16 mouse cellular contexts compared by ENCODE assay signal in the genomic region with DNA sequence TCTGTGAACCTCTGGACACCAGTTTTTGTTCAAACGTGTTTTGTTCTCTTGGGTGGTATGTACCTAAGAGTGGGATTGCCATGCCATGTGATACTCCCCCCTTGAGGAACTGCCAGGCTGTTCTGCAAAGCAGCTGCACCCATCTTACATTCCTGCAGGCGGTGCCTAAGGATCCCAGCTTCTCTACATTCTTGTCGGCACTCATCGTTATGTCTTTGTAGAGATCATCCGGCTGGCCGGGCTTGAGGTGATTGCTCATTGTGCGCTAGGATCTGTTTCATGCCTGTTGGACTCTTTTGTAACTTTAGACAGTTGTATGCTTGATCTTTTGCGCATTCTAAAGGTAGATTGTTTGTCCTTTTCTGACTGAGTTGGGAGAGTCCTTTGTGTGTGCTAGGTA.
"Had no signal": no experiment of that assay in that cellular context is flagged by ENCODE, and none has a peak within 500 bp of the region (broad histone marks: within the 10 kb centered on the region; RNA-seq: fewer than 3 reads in every experiment).

No protein-coding gene starts in this region.

- H3K27ac ChIP-seq: neural tube, embryonic 13.5 days; neural tube, embryonic 15.5 days; stomach, embryonic 15.5 days; stomach, postnatal 0 days had no signal

- H3K9ac ChIP-seq: neural tube, embryonic 13.5 days; neural tube, embryonic 15.5 days; stomach, embryonic 15.5 days had no signal

- DNase-seq: retina, postnatal 1 day; right cerebral cortex, adult 18-20 months; right cerebral cortex, postnatal 14 days; right cerebral cortex, postnatal 25 days; right cerebral cortex, postnatal 4 days; spleen, adult 18-20 months; thymus, adult 18-20 months; thymus, adult 2 months; thymus, postnatal 14 days; thymus, postnatal 25 days; thymus, postnatal 36 days; thymus, postnatal 4 days had no signal

- H3K4me3 ChIP-seq: neural tube, embryonic 13.5 days; neural tube, embryonic 15.5 days; stomach, embryonic 15.5 days had no signal

- H3K36me3 ChIP-seq: neural tube, embryonic 13.5 days; neural tube, embryonic 15.5 days; stomach, embryonic 15.5 days had no signal

- H3K27me3 ChIP-seq: neural tube, embryonic 13.5 days; neural tube, embryonic 15.5 days; stomach, embryonic 15.5 days had no signal

- H3K9me3 ChIP-seq: neural tube, embryonic 13.5 days; neural tube, embryonic 15.5 days; stomach, embryonic 15.5 days had no signal

- H3K4me1 ChIP-seq: neural tube, embryonic 13.5 days; neural tube, embryonic 15.5 days; stomach, embryonic 15.5 days had no signal

- H3K4me2 ChIP-seq: neural tube, embryonic 13.5 days; neural tube, embryonic 15.5 days; stomach, embryonic 15.5 days had no signal
